8 mouse cellular contexts compared by ENCODE assay signal in the genomic region with DNA sequence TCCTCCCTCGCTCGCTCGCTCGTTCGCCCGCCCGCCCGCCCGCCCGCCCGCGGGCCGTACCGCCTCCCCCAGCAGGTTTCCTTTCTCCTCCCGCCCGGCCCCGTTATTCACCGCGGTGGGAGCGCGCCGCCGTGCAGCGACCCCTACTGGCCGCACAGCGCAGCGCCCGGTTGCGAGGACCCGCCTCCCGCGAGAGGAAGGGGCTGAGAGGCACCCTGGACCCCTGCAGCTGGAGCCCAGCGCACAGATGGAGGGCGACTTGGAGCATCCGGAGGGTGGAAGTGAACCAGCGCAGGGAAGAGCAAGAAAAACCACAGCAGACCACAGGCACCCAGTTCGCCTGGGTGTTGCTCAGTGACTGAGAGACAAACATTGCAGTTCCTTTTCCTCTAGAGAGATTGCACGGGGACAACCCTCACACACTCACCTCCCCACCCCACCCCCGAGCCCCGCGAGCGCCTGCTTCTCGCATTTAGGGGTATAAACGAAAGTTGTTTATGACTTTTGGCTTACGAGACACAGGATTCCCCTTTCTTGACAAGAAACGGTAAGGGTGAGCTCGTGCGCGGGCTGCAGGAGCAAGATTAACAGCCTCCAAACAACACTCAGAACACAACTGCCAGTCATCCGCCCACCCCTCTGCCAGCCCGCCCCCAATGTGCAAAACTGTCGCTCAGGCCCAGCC. TPM values are rescaled to one million over a fixed set of nuclear protein-coding genes. Genes with fewer than 3 reads are reported as not detected.
DNase-seq lines count a peak whose midpoint lies in the region; ATAC-seq and TF ChIP-seq lines count a peak whose summit lies in the region.

No protein-coding gene starts in this region.

- peak; percentile 53 for DNase-seq in NIH3T3 (ENCODE audit: low read depth)
- DNase-seq in cerebellum, adult 2 months = peak; percentile 69 to 82
- peak; percentile 88 for DNase-seq in forebrain, postnatal 0 days
- DNase-seq in heart, postnatal 4 days = peak; percentile 85
- peak; percentile 49 to 68 for DNase-seq in layer of hippocampus, adult 8-10 months (ENCODE audit: low spot score in 2 of 2)
- peak; percentile 82 for DNase-seq in lung, postnatal 14 days
- peak; percentile 79 for DNase-seq in ovary, postnatal 14 days (ENCODE audit: low spot score)
- DNase-seq in thymus, postnatal 25 days = peak; percentile 96

- H3K9ac ChIP-seq in forebrain, postnatal 0 days = peak overlapping the region; percentile 67

- peak overlapping the region; percentile 78 for H3K4me2 ChIP-seq in forebrain, postnatal 0 days (ENCODE audit: low read depth)

- ATAC-seq in forebrain, postnatal 0 days = peak; percentile 94

- H3K4me3 ChIP-seq in cerebellum, adult 2 months (replicated peaks; ENCODE audit: insufficient read depth, low read depth, low read length) = peak overlapping the region; percentile 60
- peak overlapping the region; percentile 67 for H3K4me3 ChIP-seq in forebrain, postnatal 0 days (ENCODE audit: low read depth, low read length)

- no peak for TF ChIP-seq POLR2A in cerebellum, adult 2 months (IDR thresholded peaks at IDR 0.05; ENCODE audit: borderline replicate concordance, insufficient read depth, low read length)

- peak; percentile 70 for TF ChIP-seq CTCF in cerebellum, adult 2 months (IDR thresholded peaks at IDR 0.05; ENCODE audit: borderline replicate concordance, insufficient read depth, low read depth, low read length)
- peak; percentile 94 for TF ChIP-seq CTCF in forebrain, postnatal 0 days (IDR thresholded peaks at IDR 0.05; ENCODE audit: low read depth)

- H3K27me3 ChIP-seq in cerebellum, adult 2 months (ENCODE audit: control insufficient read depth, insufficient read depth, low read length) = no peaks in the 10 kb centered on the region
- no peaks in the 10 kb centered on the region for H3K27me3 ChIP-seq in forebrain, postnatal 0 days (ENCODE audit: insufficient read depth, low read length)

- H3K36me3 ChIP-seq in forebrain, postnatal 0 days (ENCODE audit: insufficient read depth) = no peaks in the 10 kb centered on the region

- no peaks in the 10 kb centered on the region for H3K9me3 ChIP-seq in forebrain, postnatal 0 days (ENCODE audit: low read length)

- 2% methylated on average over 48 of the region's 52 CpGs for WGBS in cerebellum, adult 2 months
- WGBS in forebrain, postnatal 0 days = under 1% methylated on average over 34 of the region's 52 CpGs

- H3K27ac ChIP-seq in cerebellum, adult 2 months (ENCODE audit: insufficient read depth, low read length) = no peak overlapping the region
- no peak overlapping the region for H3K27ac ChIP-seq in forebrain, postnatal 0 days (ENCODE audit: low read depth, low read length)

- no peaks in the 10 kb centered on the region for H3K4me1 ChIP-seq in cerebellum, adult 2 months (ENCODE audit: control insufficient read depth, insufficient read depth, low read length)
- no peaks in the 10 kb centered on the region; the same call in 1 of the 2 replicates for H3K4me1 ChIP-seq in forebrain, postnatal 0 days (ENCODE audit: insufficient read depth)

RNA-seq across cellular contexts. Expression of gene Iqgap2, which starts 0.3 kb away (rescaled TPM):
- 1.3 TPM in 2 replicates for polyA plus RNA-seq in cerebellum, adult 2 months (2012; rRNA removed)
- total RNA-seq in forebrain, postnatal 0 days (2014; rRNA removed) = 3.9 and 6.0 TPM in 2 replicates
- polyA plus RNA-seq in forebrain, postnatal 0 days (2015; fragmentation: Nextera tagmentation; extraction: Ambion mirVana) = 0.96 and 2.1 TPM in 2 replicates
- total RNA-seq in heart, postnatal 4 days (2021) = 1 to 10 TPM; 2.8 to 3.0 TPM
- total RNA-seq in layer of hippocampus, adult 8-10 months (2022) = 10 to 100 TPM; 60.5 to 80.9 (median 72.5) TPM
